13 mouse cellular contexts compared by ENCODE assay signal in genomic region chr6:113336852-113337620, GRCm38 (mm10). TPM values are rescaled to one million over a fixed set of nuclear protein-coding genes. Genes with fewer than 3 reads are reported as not detected.
A peak's percentile ranks its signal among the peaks of the same experiment; 100 is the strongest.
DNase-seq lines count a peak whose midpoint lies in the region; ATAC-seq lines count a peak whose summit lies in the region.
"Had no signal": no experiment of that assay in that cellular context is flagged by ENCODE, and none has a peak within 500 bp of the region (broad histone marks: within the 10 kb centered on the region; RNA-seq: fewer than 3 reads in every experiment).

No protein-coding gene starts in this region.

- no peak overlapping the region for H3K9ac ChIP-seq in heart, embryonic 12.5 days
- no peak overlapping the region for H3K9ac ChIP-seq in liver, embryonic 13.5 days
- H3K9ac ChIP-seq: limb, embryonic 15.5 days; midbrain, embryonic 12.5 days; neural tube, embryonic 13.5 days had no signal

- peaks cover 75% of the 10 kb centered on the region for H3K36me3 ChIP-seq in heart, embryonic 12.5 days
- H3K36me3 ChIP-seq in liver, embryonic 13.5 days, result peaks cover 40% of the 10 kb centered on the region

- no peak overlapping the region for H3K4me2 ChIP-seq in heart, embryonic 12.5 days
- no peak overlapping the region for H3K4me2 ChIP-seq in liver, embryonic 13.5 days
- H3K4me2 ChIP-seq: limb, embryonic 15.5 days; midbrain, embryonic 12.5 days; neural tube, embryonic 13.5 days had no signal

- ATAC-seq in heart, embryonic 12.5 days (ENCODE audit: insufficient number of reproducible peaks, low FRiP score), result no peak
- ATAC-seq in liver, embryonic 13.5 days (ENCODE audit: low read depth), result peak; percentile 54; the same call in 1 of the 2 replicates

- H3K27ac ChIP-seq in heart, embryonic 12.5 days (ENCODE audit: poor library complexity, severe bottlenecking), result no peak overlapping the region
- no peak overlapping the region for H3K27ac ChIP-seq in liver, embryonic 13.5 days
- H3K27ac ChIP-seq: limb, embryonic 15.5 days; midbrain, embryonic 12.5 days; neural tube, embryonic 13.5 days had no signal

- H3K4me1 ChIP-seq in heart, embryonic 12.5 days (replicated peaks), result peaks cover 32% of the 10 kb centered on the region
- peaks cover 20% of the 10 kb centered on the region for H3K4me1 ChIP-seq in liver, embryonic 13.5 days (replicated peaks)

- H3K4me3 ChIP-seq in heart, embryonic 12.5 days, result no peak overlapping the region
- no peak overlapping the region for H3K4me3 ChIP-seq in liver, embryonic 13.5 days (replicated peaks)
- H3K4me3 ChIP-seq: limb, embryonic 15.5 days; midbrain, embryonic 12.5 days; neural tube, embryonic 13.5 days had no signal

- no peaks in the 10 kb centered on the region for H3K27me3 ChIP-seq in heart, embryonic 12.5 days (replicated peaks)
- H3K27me3 ChIP-seq in liver, embryonic 13.5 days, result no peaks in the 10 kb centered on the region
- H3K27me3 ChIP-seq: CH12.LX; limb, embryonic 15.5 days; midbrain, embryonic 12.5 days; neural tube, embryonic 13.5 days had no signal

- DNase-seq in heart, adult 8-10 months (ENCODE audit: low spot score), result peak; percentile 42
- no peak for DNase-seq in liver, embryonic 13.5 days
- no peak for DNase-seq in liver
- peak; percentile 69 to 78 for DNase-seq in adrenal gland, postnatal 36 days
- peak; percentile 34 to 42 for DNase-seq in kidney, postnatal 4 days
- DNase-seq in embryo, embryonic 11 days, result no peak
- no peak for DNase-seq in ovary, postnatal 14 days (ENCODE audit: low spot score)
- DNase-seq: gastrocnemius, postnatal 10 days had no signal

- 51% methylated on average over 8 of the region's 8 CpGs for WGBS in heart, embryonic 12.5 days
- 25% methylated on average over 8 of the region's 8 CpGs for WGBS in liver, embryonic 13.5 days (ENCODE audit: insufficient replicate concordance)

- H3K9me3 ChIP-seq in heart, embryonic 12.5 days (replicated peaks), result no peaks in the 10 kb centered on the region
- no peaks in the 10 kb centered on the region for H3K9me3 ChIP-seq in liver, embryonic 13.5 days (replicated peaks)
- H3K9me3 ChIP-seq: limb, embryonic 15.5 days; midbrain, embryonic 12.5 days; neural tube, embryonic 13.5 days had no signal

RNA-seq across cellular contexts. Expression of gene Camk1, which starts 6.7 kb away (rescaled TPM):
- 10 to 100 TPM; 60.0 to 79.3 (median 71.7) TPM for total RNA-seq in heart, adult 8-10 months (2022)
- polyA plus RNA-seq in heart, embryonic 12.5 days (2016; fragmentation: Nextera tagmentation; extraction: Ambion mirVana), result 110 and 113 TPM in 2 replicates
- 19.9 and 22.6 TPM in 2 replicates for polyA plus RNA-seq in liver, embryonic 13.5 days (2015; fragmentation: Nextera tagmentation; extraction: Ambion mirVana)
- total RNA-seq in adrenal gland, postnatal 36 days (2021), result 10 to 100 TPM; 46.4 to 53.9 TPM

RNA-seq across cellular contexts. Expression of gene Ogg1, which starts 10.3 kb away (rescaled TPM):
- 1 to 10 TPM; 4.8 to 6.6 (median 5.0) TPM for total RNA-seq in heart, adult 8-10 months (2022)
- polyA plus RNA-seq in heart, embryonic 12.5 days (2016; fragmentation: Nextera tagmentation; extraction: Ambion mirVana), result 9.0 and 10.6 TPM in 2 replicates
- 5.6 and 6.8 TPM in 2 replicates for polyA plus RNA-seq in liver, embryonic 13.5 days (2015; fragmentation: Nextera tagmentation; extraction: Ambion mirVana)
- 10 to 100 TPM; 14.0 to 15.4 TPM for total RNA-seq in adrenal gland, postnatal 36 days (2021)

RNA-seq across cellular contexts. Expression of gene Brpf1, which starts 30.1 kb away (rescaled TPM):
- total RNA-seq in heart, adult 8-10 months (2022), result 10 to 100 TPM; 13.2 to 16.0 (median 14.7) TPM
- 16.2 and 17.0 TPM in 2 replicates for polyA plus RNA-seq in heart, embryonic 12.5 days (2016; fragmentation: Nextera tagmentation; extraction: Ambion mirVana)
- polyA plus RNA-seq in liver, embryonic 13.5 days (2015; fragmentation: Nextera tagmentation; extraction: Ambion mirVana), result 7.5 and 9.2 TPM in 2 replicates
- 10 to 100 TPM; 25.2 to 27.2 TPM for total RNA-seq in adrenal gland, postnatal 36 days (2021)

RNA-seq across cellular contexts. Expression of gene Tada3, which starts 40.6 kb away (rescaled TPM):
- 10 to 100 TPM; 20.7 to 23.8 (median 23.2) TPM for total RNA-seq in heart, adult 8-10 months (2022)
- 40.1 and 42.2 TPM in 2 replicates for polyA plus RNA-seq in heart, embryonic 12.5 days (2016; fragmentation: Nextera tagmentation; extraction: Ambion mirVana)
- 22.6 TPM in 2 replicates for polyA plus RNA-seq in liver, embryonic 13.5 days (2015; fragmentation: Nextera tagmentation; extraction: Ambion mirVana)
- total RNA-seq in adrenal gland, postnatal 36 days (2021), result 10 to 100 TPM; 36.3 to 43.8 TPM

RNA-seq across cellular contexts. Expression of gene Arpc4, which starts 40.9 kb away (rescaled TPM):
- 10 to 100 TPM; 58.5 to 72.8 (median 62.0) TPM for total RNA-seq in heart, adult 8-10 months (2022)
- polyA plus RNA-seq in heart, embryonic 12.5 days (2016; fragmentation: Nextera tagmentation; extraction: Ambion mirVana), result 274 and 285 TPM in 2 replicates
- polyA plus RNA-seq in liver, embryonic 13.5 days (2015; fragmentation: Nextera tagmentation; extraction: Ambion mirVana), result 262 and 272 TPM in 2 replicates
- 100 to 1,000 TPM; 193 to 213 TPM for total RNA-seq in adrenal gland, postnatal 36 days (2021)

Comparison
In these comparisons a context has a peak if more than half of its experiments do, and no peak if none do; other contexts are left out.
1. DNase-seq: peak in heart, adult 8-10 months (single experiment), adrenal gland, postnatal 36 days (2 of 2) and kidney, postnatal 4 days (2 of 2); none in liver, embryonic 13.5 days (single experiment), liver (single experiment), embryo, embryonic 11 days (single experiment) and ovary, postnatal 14 days (single experiment).